Mouse (Mus musculus): ENCODE results near the gene Zzz3. TPM values are rescaled to one million over a fixed set of nuclear protein-coding genes. Genes with fewer than 3 reads are reported as not detected.

The Zzz3 gene
- polyA plus RNA-seq, 1 experiment = 58.4 TPM

DNA sequence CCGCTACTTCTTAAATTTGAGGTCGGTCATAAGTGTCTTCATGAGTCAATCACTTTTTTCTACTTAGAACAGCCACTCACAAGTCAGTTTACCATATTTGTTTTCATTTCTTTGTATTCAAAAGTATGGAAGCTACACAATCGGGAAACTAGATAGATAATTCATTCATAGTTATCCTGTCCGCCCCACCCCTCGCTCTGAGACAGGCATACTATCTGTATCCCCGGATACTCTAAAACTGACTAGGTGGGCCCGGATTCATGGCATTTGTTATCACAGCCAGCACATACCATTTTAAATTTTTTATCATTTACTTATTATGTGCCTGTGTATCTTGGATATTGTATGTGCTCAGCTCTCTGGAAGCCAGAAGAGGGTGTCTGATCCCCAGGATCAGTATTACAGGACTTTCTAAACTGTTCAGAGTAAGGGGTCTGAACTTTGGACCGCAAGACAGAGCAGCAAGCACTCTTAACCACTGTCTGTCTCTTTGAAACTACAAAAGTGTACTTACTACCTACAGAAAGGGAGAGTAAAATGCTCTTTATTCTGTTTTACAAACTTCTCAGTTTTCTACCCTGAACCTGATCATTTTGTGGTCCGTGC lies 2.2 kb downstream of the Zzz3 start:
- H3K27ac ChIP-seq (ENCODE audit: insufficient read depth, low read length) = no peak overlapping the region
- peak overlapping the region; percentile 54 for H3K4me3 ChIP-seq (ENCODE audit: low read depth, low read length)
- no peaks in the 10 kb centered on the region for H3K36me3 ChIP-seq (ENCODE audit: control insufficient read depth, insufficient read depth, low read length, poor library complexity, severe bottlenecking)
- no peaks in the 10 kb centered on the region for H3K27me3 ChIP-seq (ENCODE audit: control insufficient read depth, insufficient read depth, low read length, poor library complexity, severe bottlenecking)
- H3K9ac ChIP-seq (ENCODE audit: low read depth, poor library complexity, severe bottlenecking) = peak overlapping the region; percentile 68
- TF ChIP-seq EP300 (IDR thresholded peaks at IDR 0.05; ENCODE audit: insufficient read depth, low read depth, low read length) (no peak), CTCF (IDR thresholded peaks at IDR 0.05; ENCODE audit: low read depth, low read length) (no peak), POLR2A (IDR thresholded peaks at IDR 0.05; ENCODE audit: insufficient read depth, low read length) (no peak)
- no peaks in the 10 kb centered on the region for H3K9me3 ChIP-seq (replicated peaks; ENCODE audit: control insufficient read depth, insufficient read depth, low read length, poor library complexity, severe bottlenecking)
- H3K4me1 ChIP-seq (ENCODE audit: control insufficient read depth, insufficient read depth, low read length) = peaks cover 10% of the 10 kb centered on the region

DNA sequence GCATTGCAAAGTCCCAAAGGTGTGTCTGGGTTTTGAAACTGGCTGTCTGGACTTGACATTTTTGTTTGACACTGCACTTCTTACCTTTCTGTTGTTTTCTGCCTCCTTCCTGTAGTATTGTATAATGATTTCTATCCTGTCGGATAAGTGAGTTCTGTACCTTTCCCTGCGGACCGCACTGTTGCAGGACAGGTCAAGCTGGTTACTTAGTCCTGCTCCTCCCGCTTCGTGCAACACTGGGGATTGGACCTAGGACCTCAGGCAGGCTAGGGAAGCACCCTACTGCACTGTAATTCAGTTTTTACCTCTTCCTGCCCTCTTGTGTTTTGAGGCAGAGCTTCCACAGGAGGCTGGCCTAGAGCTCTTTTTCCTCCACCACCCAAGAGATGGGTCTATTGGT lies 5.2 kb downstream of the Zzz3 start:
- Histone ChIP-seq H3K27me3 (ENCODE audit: control insufficient read depth, insufficient read depth, low read length, poor library complexity, severe bottlenecking) (no peaks in the 10 kb centered on the region), H3K36me3 (ENCODE audit: control insufficient read depth, insufficient read depth, low read length, poor library complexity, severe bottlenecking) (no peaks in the 10 kb centered on the region), H3K27ac (ENCODE audit: insufficient read depth, low read length) (peak overlapping the region; percentile 3; the same call in 1 of the 2 replicates), H3K4me1 (ENCODE audit: control insufficient read depth, insufficient read depth, low read length) (peaks cover 14% of the 10 kb centered on the region), H3K9me3 (replicated peaks; ENCODE audit: control insufficient read depth, insufficient read depth, low read length, poor library complexity, severe bottlenecking) (no peaks in the 10 kb centered on the region), H3K4me3 (ENCODE audit: low read depth, low read length) (no peak overlapping the region), H3K9ac (ENCODE audit: low read depth, poor library complexity, severe bottlenecking) (no peak overlapping the region)
- TF ChIP-seq EP300 (IDR thresholded peaks at IDR 0.05; ENCODE audit: insufficient read depth, low read depth, low read length) = no peak
- TF ChIP-seq CTCF (IDR thresholded peaks at IDR 0.05; ENCODE audit: low read depth, low read length) = no peak
- no peak for TF ChIP-seq POLR2A (IDR thresholded peaks at IDR 0.05; ENCODE audit: insufficient read depth, low read length)

DNA sequence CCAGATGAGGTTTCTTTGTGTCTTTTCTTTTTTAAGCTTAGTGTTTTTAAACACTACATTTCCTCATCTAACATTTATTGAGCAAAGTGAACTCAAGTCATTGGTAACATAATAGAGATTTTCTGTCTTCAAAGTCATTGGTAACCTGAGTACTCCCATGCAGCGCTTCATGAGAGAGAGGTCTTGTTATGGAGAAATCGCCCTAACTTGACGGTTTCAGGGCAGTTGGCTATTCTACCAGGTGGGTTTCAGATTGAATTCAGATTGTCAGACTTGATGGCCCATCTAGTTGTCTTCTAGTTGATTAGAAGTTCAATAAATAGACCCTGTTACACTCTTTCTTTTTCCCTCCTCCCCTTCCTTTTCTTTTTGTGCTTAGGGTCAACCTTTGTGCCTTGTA lies 5.6 kb downstream of the Zzz3 start:
- no peak overlapping the region for H3K4me3 ChIP-seq (ENCODE audit: low read depth, low read length)
- peaks cover 14% of the 10 kb centered on the region for H3K4me1 ChIP-seq (ENCODE audit: control insufficient read depth, insufficient read depth, low read length)
- no peaks in the 10 kb centered on the region for H3K9me3 ChIP-seq (replicated peaks; ENCODE audit: control insufficient read depth, insufficient read depth, low read length, poor library complexity, severe bottlenecking)
- H3K9ac ChIP-seq (ENCODE audit: low read depth, poor library complexity, severe bottlenecking) = no peak overlapping the region
- H3K27me3 ChIP-seq (ENCODE audit: control insufficient read depth, insufficient read depth, low read length, poor library complexity, severe bottlenecking) = no peaks in the 10 kb centered on the region
- H3K27ac ChIP-seq (ENCODE audit: insufficient read depth, low read length) = 0 out of 2 replicates have a peak overlapping the region, but pooled peaks have one; percentile 3
- no peaks in the 10 kb centered on the region for H3K36me3 ChIP-seq (ENCODE audit: control insufficient read depth, insufficient read depth, low read length, poor library complexity, severe bottlenecking)
- TF ChIP-seq EP300 (IDR thresholded peaks at IDR 0.05; ENCODE audit: insufficient read depth, low read depth, low read length) = no peak
- no peak for TF ChIP-seq CTCF (IDR thresholded peaks at IDR 0.05; ENCODE audit: low read depth, low read length)
- no peak for TF ChIP-seq POLR2A (IDR thresholded peaks at IDR 0.05; ENCODE audit: insufficient read depth, low read length)

DNA sequence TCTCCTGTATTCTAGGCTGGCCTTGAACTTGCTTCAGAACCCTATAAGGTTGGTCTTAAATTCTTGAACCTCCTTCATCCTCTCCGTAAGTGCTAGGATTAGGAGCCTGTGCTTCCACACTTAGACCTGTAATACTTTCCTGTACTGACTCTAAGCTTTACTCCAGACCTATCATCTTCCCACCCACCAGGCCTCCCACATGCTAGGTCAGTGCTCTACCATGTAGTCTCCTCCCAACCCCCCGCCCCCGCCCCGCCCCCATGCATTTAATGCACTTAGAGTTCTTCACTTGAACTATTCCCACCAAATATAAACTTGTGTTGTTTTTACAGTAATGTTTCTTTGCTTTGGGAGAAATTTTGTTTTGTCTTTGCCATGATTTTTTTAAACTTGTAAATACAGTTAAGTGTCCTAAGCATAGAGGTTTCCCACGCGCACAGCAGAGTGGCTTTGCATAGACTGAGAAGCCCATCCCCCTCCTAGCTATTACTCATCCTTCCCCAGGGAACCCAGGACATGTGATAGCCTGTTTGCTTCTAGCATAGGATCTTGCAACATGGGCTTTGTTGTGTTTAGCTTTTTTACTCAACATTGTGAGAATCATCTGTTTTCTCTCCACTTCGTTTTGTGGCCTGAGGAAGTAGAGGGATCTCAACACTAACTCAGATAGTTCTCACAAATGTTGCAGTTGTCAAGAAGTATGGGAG lies 6.8 kb downstream of the Zzz3 start:
- Histone ChIP-seq H3K4me1 (ENCODE audit: control insufficient read depth, insufficient read depth, low read length) (peaks cover 14% of the 10 kb centered on the region), H3K36me3 (ENCODE audit: control insufficient read depth, insufficient read depth, low read length, poor library complexity, severe bottlenecking) (no peaks in the 10 kb centered on the region), H3K27me3 (ENCODE audit: control insufficient read depth, insufficient read depth, low read length, poor library complexity, severe bottlenecking) (no peaks in the 10 kb centered on the region), H3K27ac (ENCODE audit: insufficient read depth, low read length) (peak overlapping the region; percentile 67), H3K9ac (ENCODE audit: low read depth, poor library complexity, severe bottlenecking) (no peak overlapping the region), H3K9me3 (replicated peaks; ENCODE audit: control insufficient read depth, insufficient read depth, low read length, poor library complexity, severe bottlenecking) (no peaks in the 10 kb centered on the region), H3K4me3 (ENCODE audit: low read depth, low read length) (no peak overlapping the region)
- TF ChIP-seq POLR2A (IDR thresholded peaks at IDR 0.05; ENCODE audit: insufficient read depth, low read length) (no peak), EP300 (IDR thresholded peaks at IDR 0.05; ENCODE audit: insufficient read depth, low read depth, low read length) (no peak), CTCF (IDR thresholded peaks at IDR 0.05; ENCODE audit: low read depth, low read length) (no peak)

DNA sequence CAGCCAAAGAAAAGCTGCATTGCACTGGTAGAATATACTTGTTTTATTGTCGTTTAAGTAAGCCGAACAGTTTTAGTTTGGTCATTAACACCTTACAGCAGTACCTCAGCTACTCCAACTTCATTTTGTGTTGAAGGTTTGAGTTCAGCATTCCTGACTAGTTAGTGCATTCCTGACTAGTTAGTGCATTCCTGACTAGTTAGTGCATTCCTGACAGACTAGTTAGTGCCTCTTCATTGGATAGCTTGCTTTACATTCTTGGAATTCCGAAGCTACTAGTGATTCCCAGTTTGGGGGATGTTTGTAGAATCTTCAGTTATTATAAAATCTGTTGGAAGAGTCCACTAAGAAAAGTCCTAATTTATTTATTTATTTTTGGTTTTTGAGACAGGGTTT lies 7.4 kb downstream of the Zzz3 start:
- Histone ChIP-seq H3K4me1 (ENCODE audit: control insufficient read depth, insufficient read depth, low read length) (peaks cover 14% of the 10 kb centered on the region), H3K9me3 (replicated peaks; ENCODE audit: control insufficient read depth, insufficient read depth, low read length, poor library complexity, severe bottlenecking) (no peaks in the 10 kb centered on the region), H3K36me3 (ENCODE audit: control insufficient read depth, insufficient read depth, low read length, poor library complexity, severe bottlenecking) (no peaks in the 10 kb centered on the region), H3K27me3 (ENCODE audit: control insufficient read depth, insufficient read depth, low read length, poor library complexity, severe bottlenecking) (no peaks in the 10 kb centered on the region), H3K27ac (ENCODE audit: insufficient read depth, low read length) (peak overlapping the region; percentile 67), H3K9ac (ENCODE audit: low read depth, poor library complexity, severe bottlenecking) (no peak overlapping the region), H3K4me3 (ENCODE audit: low read depth, low read length) (no peak overlapping the region)
- TF ChIP-seq POLR2A (IDR thresholded peaks at IDR 0.05; ENCODE audit: insufficient read depth, low read length) = no peak
- TF ChIP-seq CTCF (IDR thresholded peaks at IDR 0.05; ENCODE audit: low read depth, low read length) = no peak
- no peak for TF ChIP-seq EP300 (IDR thresholded peaks at IDR 0.05; ENCODE audit: insufficient read depth, low read depth, low read length)

DNA sequence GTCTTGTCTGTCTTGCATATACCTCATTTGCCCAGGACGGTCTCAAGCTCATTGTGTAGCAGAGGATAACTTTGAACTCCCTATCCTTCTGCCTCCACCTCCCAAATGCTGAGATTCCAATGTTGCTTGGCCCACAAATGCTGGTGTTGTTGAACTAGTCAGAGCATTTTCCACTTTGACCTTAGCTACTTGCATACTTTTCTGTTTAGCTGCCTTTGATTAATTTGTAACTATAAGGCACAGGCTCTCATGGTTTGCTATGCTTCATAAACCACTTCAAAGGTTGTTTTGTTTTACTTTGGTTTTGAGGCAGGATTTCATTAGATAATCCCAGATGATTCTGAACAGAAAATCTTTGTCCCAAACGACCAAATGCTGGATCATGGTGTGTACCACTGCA lies 8.6 kb downstream of the Zzz3 start:
- Histone ChIP-seq H3K4me3 (ENCODE audit: low read depth, low read length) (no peak overlapping the region), H3K4me1 (ENCODE audit: control insufficient read depth, insufficient read depth, low read length) (peaks cover 12% of the 10 kb centered on the region), H3K27ac (ENCODE audit: insufficient read depth, low read length) (no peak overlapping the region; the same call in 1 of the 2 replicates), H3K27me3 (ENCODE audit: control insufficient read depth, insufficient read depth, low read length, poor library complexity, severe bottlenecking) (no peaks in the 10 kb centered on the region), H3K36me3 (ENCODE audit: control insufficient read depth, insufficient read depth, low read length, poor library complexity, severe bottlenecking) (no peaks in the 10 kb centered on the region), H3K9me3 (replicated peaks; ENCODE audit: control insufficient read depth, insufficient read depth, low read length, poor library complexity, severe bottlenecking) (no peaks in the 10 kb centered on the region), H3K9ac (ENCODE audit: low read depth, poor library complexity, severe bottlenecking) (no peak overlapping the region)
- TF ChIP-seq CTCF (IDR thresholded peaks at IDR 0.05; ENCODE audit: low read depth, low read length) = no peak
- TF ChIP-seq POLR2A (IDR thresholded peaks at IDR 0.05; ENCODE audit: insufficient read depth, low read length) = no peak
- TF ChIP-seq EP300 (IDR thresholded peaks at IDR 0.05; ENCODE audit: insufficient read depth, low read depth, low read length) = no peak

Data from ES-Bruce4 (cell line).